Mouse (Mus musculus): ENCODE results near the gene Arhgap17.

DNA sequence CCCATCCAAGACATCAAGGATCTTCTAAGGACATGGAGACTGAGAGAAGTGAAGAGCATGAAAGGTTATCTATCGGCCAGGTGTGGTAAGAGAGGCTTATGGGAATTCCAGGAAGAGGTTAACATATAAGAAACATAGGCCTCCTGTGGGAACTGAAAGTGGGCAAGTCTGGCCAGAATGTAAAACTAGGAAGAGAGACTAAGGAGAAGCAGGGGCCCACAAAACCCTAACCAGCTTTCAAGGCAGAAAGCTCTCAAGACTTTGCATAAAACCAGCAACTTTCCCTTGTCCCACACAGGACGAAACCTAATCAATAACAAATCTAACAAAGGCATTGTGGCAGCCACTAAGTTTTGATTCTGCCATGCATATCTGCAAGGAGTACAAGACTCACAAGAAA is 1.5 kb downstream of the Arhgap17 start:
- TF ChIP-seq CTCF (IDR thresholded peaks at IDR 0.05 in 2 of 3, conservative IDR thresholded peaks at IDR 0.05 in 1 of 3; ENCODE audit: control insufficient read depth in 1 of 3, insufficient read depth in 1 of 3, low read depth in 2 of 3, low read length in 3 of 3, poor library complexity in 1 of 3, severe bottlenecking in 1 of 3) (no peak), POLR2AphosphoS2 (IDR thresholded peaks at IDR 0.05; ENCODE audit: low read length) (no peak), POLR2A (IDR thresholded peaks at IDR 0.05; ENCODE audit: control insufficient read depth in 1 of 2, insufficient read depth in 1 of 2, low read depth in 1 of 2, low read length in 2 of 2, poor library complexity in 1 of 2) (no peak), MEF2A (IDR thresholded peaks at IDR 0.05; ENCODE audit: extremely low read depth, insufficient replicate concordance, low read depth, low read length, poor library complexity, severe bottlenecking) (no peak), USF2 (IDR thresholded peaks at IDR 0.05; ENCODE audit: borderline replicate concordance in 1 of 2, insufficient read depth in 1 of 2, low read depth in 1 of 2, low read length in 2 of 2) (no peak)
